Comparison of ENCODE assay signal across 14 mouse cellular contexts in the genomic region with DNA sequence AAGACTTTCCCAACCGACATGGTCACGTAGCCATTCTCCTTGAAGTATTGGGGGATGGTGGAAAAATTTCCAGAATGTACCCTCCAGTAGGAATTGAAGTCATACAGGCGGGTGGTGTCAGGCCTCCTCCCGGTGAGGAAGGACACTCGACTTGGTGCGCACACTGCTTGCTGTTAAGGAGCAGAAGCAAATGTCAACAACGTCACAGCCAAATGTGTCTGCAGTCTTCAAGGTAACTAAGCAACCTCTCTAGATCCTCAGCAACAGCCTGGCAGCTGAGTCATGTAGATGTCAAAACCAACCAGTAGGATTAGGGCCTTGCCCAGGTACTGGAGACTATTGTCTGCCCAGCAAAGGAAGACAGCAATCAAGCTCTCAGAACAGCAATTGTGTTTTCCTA. TPM values are rescaled to one million over a fixed set of nuclear protein-coding genes. Genes with fewer than 3 reads are reported as not detected.
DNase-seq lines count a peak whose midpoint lies in the region; ATAC-seq and TF ChIP-seq lines count a peak whose summit lies in the region.
"Had no signal": no experiment of that assay in that cellular context is flagged by ENCODE, and none has a peak within 500 bp of the region (broad histone marks: within the 10 kb centered on the region; RNA-seq: fewer than 3 reads in every experiment).

No protein-coding gene starts in this region.

- no peaks in the 10 kb centered on the region for H3K27me3 ChIP-seq in stomach, postnatal 0 days (ENCODE audit: control insufficient read depth, insufficient read depth, low read length)
- H3K27me3 ChIP-seq: limb, embryonic 15.5 days had no signal

- TF ChIP-seq EP300 in stomach, postnatal 0 days (optimal IDR thresholded peaks at IDR 0.05), result no peak

- H3K27ac ChIP-seq in layer of hippocampus, adult 2 months, result peak overlapping the region; percentile 86; the same call in 1 of the 2 replicates
- peak overlapping the region; percentile 84; the same call in 1 of the 2 replicates for H3K27ac ChIP-seq in left cerebral cortex, adult 2 months
- no peak overlapping the region for H3K27ac ChIP-seq in stomach, postnatal 0 days (replicated peaks)
- H3K27ac ChIP-seq: limb, embryonic 15.5 days had no signal

- TF ChIP-seq CTCF in layer of hippocampus, adult 2 months (conservative IDR thresholded peaks at IDR 0.05), result no peak
- TF ChIP-seq CTCF in left cerebral cortex, adult 2 months (IDR thresholded peaks at IDR 0.05), result no peak
- TF ChIP-seq CTCF in stomach, postnatal 0 days (IDR thresholded peaks at IDR 0.05; ENCODE audit: low read depth), result no peak

- H3K9ac ChIP-seq in stomach, postnatal 0 days (ENCODE audit: low read length), result no peak overlapping the region
- H3K9ac ChIP-seq: limb, embryonic 15.5 days had no signal

- H3K4me1 ChIP-seq in stomach, postnatal 0 days (replicated peaks; ENCODE audit: control insufficient read depth, insufficient read depth), result no peaks in the 10 kb centered on the region

- DNase-seq in layer of hippocampus, adult 2 months (ENCODE audit: low spot score in 2 of 2), result no peak
- DNase-seq in layer of hippocampus, adult 18-20 months (ENCODE audit: low spot score in 2 of 2), result no peak
- peak; percentile 6 for DNase-seq in right cerebral cortex, adult 18-20 months
- DNase-seq in right cerebral cortex, postnatal 4 days, result no peak
- peak in 1 of 2 experiments; percentile 10 for DNase-seq in left cerebral cortex, adult 2 months (ENCODE audit: extremely low spot score in 1 of 2, low spot score in 2 of 2)
- DNase-seq in stomach, postnatal 0 days (ENCODE audit: low spot score), result no peak
- DNase-seq in cerebellum, postnatal 36 days, result no peak
- no peak for DNase-seq in kidney, postnatal 10 days
- DNase-seq: embryo, embryonic 11 days; heart, postnatal 10 days; thymus, postnatal 4 days had no signal

- H3K4me3 ChIP-seq in layer of hippocampus, adult 2 months, result peak overlapping the region; percentile 71
- H3K4me3 ChIP-seq in left cerebral cortex, adult 2 months, result peak overlapping the region; percentile 55
- no peak overlapping the region for H3K4me3 ChIP-seq in stomach, postnatal 0 days (ENCODE audit: low read depth, low read length)
- H3K4me3 ChIP-seq: myocyte had no signal

- WGBS in stomach, postnatal 0 days, result 73% methylated on average over 7 of the region's 7 CpGs

- H3K9me3 ChIP-seq in stomach, postnatal 0 days (ENCODE audit: control insufficient read depth, low read length), result no peaks in the 10 kb centered on the region
- H3K9me3 ChIP-seq: limb, embryonic 15.5 days had no signal

- no peaks in the 10 kb centered on the region for H3K36me3 ChIP-seq in stomach, postnatal 0 days (ENCODE audit: control insufficient read depth, insufficient read depth, low read length)

- intact Hi-C loops in left cerebral cortex, adult 2 months (cut with DNase I), result loop anchor here (5.0 to 10.0 kb wide), 2 partner anchors 212 to 689 kb away; a partner anchor contains a TSS

- ATAC-seq in stomach, postnatal 0 days (ENCODE audit: low FRiP score, low TSS enrichment), result no peak
- ATAC-seq: activated CD4-positive, CD25-positive, alpha-beta regulatory T cell, adult 4 months had no signal

- no peak overlapping the region for H3K4me2 ChIP-seq in stomach, postnatal 0 days (replicated peaks; ENCODE audit: low read depth)

RNA-seq across cellular contexts. Expression of a gene that starts 1.9 kb away (rescaled TPM):
- 100 to 1,000 TPM; 286 to 303 TPM for total RNA-seq in layer of hippocampus, adult 2 months (2021)
- total RNA-seq in layer of hippocampus, adult 18-20 months (2021), result 100 to 1,000 TPM; 292 to 295 TPM
- 100 to 1,000 TPM; 343 to 358 TPM for total RNA-seq in left cerebral cortex, adult 2 months (2021)
- polyA plus RNA-seq in stomach, postnatal 0 days (2015; fragmentation: Nextera tagmentation; extraction: Ambion mirVana), result 3.2 and 3.3 TPM in 2 replicates

RNA-seq across cellular contexts. Expression of a gene that starts 22.7 kb away (rescaled TPM):
- total RNA-seq in layer of hippocampus, adult 2 months (2021), result 10 to 100 TPM; 14.3 to 16.5 TPM
- 10 to 100 TPM; 13.4 to 14.5 TPM for total RNA-seq in layer of hippocampus, adult 18-20 months (2021)
- 10 to 100 TPM; 11.5 to 12.7 TPM for total RNA-seq in left cerebral cortex, adult 2 months (2021)
- polyA plus RNA-seq in stomach, postnatal 0 days (2015; fragmentation: Nextera tagmentation; extraction: Ambion mirVana), result 26.2 and 27.3 TPM in 2 replicates
